Mouse (Mus musculus) CH12.LX (cell line): ENCODE data around the gene Glrp1.

Experiments
- CHD2 ChIP-seq: IDR thresholded peaks from 2 replicates; pipeline ENCODE4 v1.6.1; 2011; ENCODE audit warnings: low read length, improper control_type of control experiment
- CTCF ChIP-seq, 2 experiments: IDR thresholded peaks in 1 of 2; conservative IDR thresholded peaks in 1 of 2; 2 replicates each; pipeline ENCODE4 v1.5.1; 2011 to 2012; ENCODE audit warnings: low read depth in 2 of 2, low read length in 2 of 2, improper control_type of control experiment in 1 of 2, inconsistent platforms in 1 of 2, mild to moderate bottlenecking in 1 of 2, moderate library complexity in 1 of 2
- ELF1 ChIP-seq: IDR thresholded peaks from 2 replicates; pipeline ENCODE4 v1.6.1; 2014; ENCODE audit warnings: low read depth, mild to moderate bottlenecking, inconsistent platforms, low read length, improper control_type of control experiment
- EP300 ChIP-seq: IDR thresholded peaks from 2 replicates; pipeline ENCODE4 v1.6.1; 2011; ENCODE audit warnings: low read length, improper control_type of control experiment
- KAT2A ChIP-seq: IDR thresholded peaks from 2 replicates; pipeline ENCODE4 v1.6.1; 2012; ENCODE audit warnings: low read length, improper control_type of control experiment, inconsistent platforms; ENCODE audit not compliant: insufficient replicate concordance
- MAX ChIP-seq: IDR thresholded peaks from 2 replicates; pipeline ENCODE4 v1.6.1; 2011; ENCODE audit warnings: low read length, improper control_type of control experiment
- MEF2A ChIP-seq: IDR thresholded peaks from 2 replicates; pipeline ENCODE4 v1.6.1; 2014; ENCODE audit warnings: low read depth, mild to moderate bottlenecking, inconsistent platforms, low read length, improper control_type of control experiment, borderline replicate concordance
- PAX5 ChIP-seq: IDR thresholded peaks from 2 replicates; pipeline ENCODE4 v1.6.1; 2012; ENCODE audit warnings: low read length, inconsistent platforms, mixed read lengths
- POLR2A ChIP-seq: IDR thresholded peaks from 2 replicates; pipeline ENCODE4 v1.6.1; 2011; ENCODE audit warnings: low read depth, mild to moderate bottlenecking, improper control_type of control experiment, low read length
- TCF12 ChIP-seq: IDR thresholded peaks from 2 replicates; pipeline ENCODE4 v1.6.1; 2014; ENCODE audit warnings: low read depth, mild to moderate bottlenecking, inconsistent platforms, low read length, improper control_type of control experiment
- UBTF ChIP-seq: IDR thresholded peaks from 2 replicates; pipeline ENCODE4 v1.6.1; 2012; ENCODE audit warnings: low read depth, mild to moderate bottlenecking, inconsistent platforms, low read length, improper control_type of control experiment, moderate library complexity

- TF ChIP-seq ELF1: no peak
- TF ChIP-seq MAX: no peak
- TF ChIP-seq CTCF (conservative IDR thresholded peaks at IDR 0.05 in 1 of 2, IDR thresholded peaks at IDR 0.05 in 1 of 2; ENCODE audit: low read depth in 2 of 2, low read length in 2 of 2): no peak
- TF ChIP-seq PAX5: no peak
- TF ChIP-seq EP300: no peak
- no peak for TF ChIP-seq POLR2A
- TF ChIP-seq KAT2A: no peak
- no peak for TF ChIP-seq MEF2A
- TF ChIP-seq UBTF: no peak
- TF ChIP-seq TCF12: no peak
- no peak for TF ChIP-seq CHD2
Observed at GRCm38 (mm10) chr1:88526161-88526560, 16.3 kb upstream of the Glrp1 start.
